Mouse (Mus musculus): ENCODE results near the gene Dmxl2. TPM values are rescaled to one million over a fixed set of nuclear protein-coding genes. Genes with fewer than 3 reads are reported as not detected.
A peak's percentile ranks its signal among the peaks of the same experiment; 100 is the strongest.

Dmxl2 gene
- total and polyA plus RNA-seq, 3 experiments: 6.1 to 238 (median 9.1) TPM

- Histone ChIP-seq H3K4me3 (ENCODE audit: control insufficient read depth in 1 of 2, insufficient read depth in 1 of 2, low read depth in 2 of 2, low read length in 2 of 2) (no peak overlapping the region), H3K79me2 (ENCODE audit: control insufficient read depth, insufficient read depth, low read length, poor library complexity) (no peaks in the 10 kb centered on the region), H3K27ac (ENCODE audit: control insufficient read depth, low read depth, low read length) (no peak overlapping the region), H3K9ac (ENCODE audit: control insufficient read depth, low read depth, low read length, poor library complexity, severe bottlenecking) (no peak overlapping the region), H3K4me1 (ENCODE audit: control insufficient read depth in 1 of 2, insufficient read depth in 2 of 2, low read length in 2 of 2) (no peaks in the 10 kb centered on the region), H3K9me3 (replicated peaks; ENCODE audit: insufficient read depth, low read length) (no peaks in the 10 kb centered on the region), H3K27me3 (ENCODE audit: control insufficient read depth in 1 of 2, insufficient read depth in 2 of 2, low read length in 2 of 2) (no peaks in the 10 kb centered on the region), H3K36me3 (ENCODE audit: control insufficient read depth in 1 of 2, insufficient read depth in 2 of 2, low read length in 2 of 2) (no peaks in the 10 kb centered on the region)
- TF ChIP-seq MAX (IDR thresholded peaks at IDR 0.05; ENCODE audit: low read length) (no peak), ELF1 (IDR thresholded peaks at IDR 0.05; ENCODE audit: low read depth, low read length) (no peak), POLR2A (IDR thresholded peaks at IDR 0.05; ENCODE audit: control insufficient read depth in 1 of 2, insufficient read depth in 1 of 2, low read depth in 1 of 2, low read length in 2 of 2, poor library complexity in 1 of 2) (no peak), ZC3H11A (IDR thresholded peaks at IDR 0.05; ENCODE audit: low read depth, low read length) (no peak), NELFE (IDR thresholded peaks at IDR 0.05; ENCODE audit: low read depth, low read length) (no peak), USF2 (IDR thresholded peaks at IDR 0.05; ENCODE audit: borderline replicate concordance in 1 of 2, insufficient read depth in 1 of 2, low read depth in 1 of 2, low read length in 2 of 2) (no peak), KAT2A (conservative IDR thresholded peaks at IDR 0.05; ENCODE audit: low read depth, low read length) (no peak), TCF12 (IDR thresholded peaks at IDR 0.05; ENCODE audit: low read depth, low read length) (no peak), MXI1 (IDR thresholded peaks at IDR 0.05; ENCODE audit: low read depth, low read length) (no peak), JUND (IDR thresholded peaks at IDR 0.05; ENCODE audit: low read depth, low read length) (no peak), SIN3A (IDR thresholded peaks at IDR 0.05; ENCODE audit: low read length) (no peak), ZMIZ1 (IDR thresholded peaks at IDR 0.05; ENCODE audit: low read depth, low read length) (no peak), SMC3 (IDR thresholded peaks at IDR 0.05; ENCODE audit: low read depth, low read length) (no peak), TBP (IDR thresholded peaks at IDR 0.05; ENCODE audit: low read depth, low read length) (no peak), CHD2 (IDR thresholded peaks at IDR 0.05; ENCODE audit: low read length) (no peak), UBTF (IDR thresholded peaks at IDR 0.05; ENCODE audit: borderline replicate concordance, insufficient read depth, low read depth, low read length) (no peak), MYC (IDR thresholded peaks at IDR 0.05; ENCODE audit: low read depth, low read length) (no peak), RAD21 (IDR thresholded peaks at IDR 0.05; ENCODE audit: low read depth, low read length) (no peak), NRF1 (IDR thresholded peaks at IDR 0.05; ENCODE audit: insufficient read depth, low read depth, low read length, poor library complexity, severe bottlenecking) (no peak)
- no peak for DNase-seq (ENCODE audit: low read depth, low spot score)
Observed at GRCm38 (mm10) chr9:54439015-54439414, 62.4 kb downstream of the Dmxl2 start.

DNA sequence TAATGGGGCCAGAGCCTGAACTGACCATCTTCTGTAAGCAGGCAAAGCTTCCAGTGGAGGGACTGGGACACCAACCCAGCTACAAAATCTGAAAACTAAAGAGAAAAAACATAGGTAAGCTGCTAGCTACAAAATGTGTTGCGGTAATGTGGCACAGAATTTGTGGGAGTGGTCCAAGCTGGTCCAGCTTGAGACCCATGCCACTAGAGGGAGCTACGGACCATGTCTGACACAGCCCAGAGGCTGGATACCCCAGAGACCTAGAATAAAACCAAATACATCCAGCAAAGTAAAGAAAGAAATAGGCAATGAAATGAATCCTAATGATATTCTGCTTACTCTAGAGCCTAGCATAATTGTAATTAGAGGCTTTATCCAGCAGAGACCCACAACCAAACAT lies 63.2 kb downstream of the Dmxl2 start:
- Histone ChIP-seq H3K9ac (ENCODE audit: control insufficient read depth, low read depth, low read length, poor library complexity, severe bottlenecking) (no peak overlapping the region), H3K4me3 (ENCODE audit: control insufficient read depth in 1 of 2, insufficient read depth in 1 of 2, low read depth in 2 of 2, low read length in 2 of 2) (no peak overlapping the region), H3K79me2 (ENCODE audit: control insufficient read depth, insufficient read depth, low read length, poor library complexity) (no peaks in the 10 kb centered on the region), H3K9me3 (replicated peaks; ENCODE audit: insufficient read depth, low read length) (no peaks in the 10 kb centered on the region), H3K27me3 (ENCODE audit: control insufficient read depth in 1 of 2, insufficient read depth in 2 of 2, low read length in 2 of 2) (no peaks in the 10 kb centered on the region), H3K27ac (ENCODE audit: control insufficient read depth, low read depth, low read length) (no peak overlapping the region), H3K4me1 (ENCODE audit: control insufficient read depth in 1 of 2, insufficient read depth in 2 of 2, low read length in 2 of 2) (no peaks in the 10 kb centered on the region), H3K36me3 (ENCODE audit: control insufficient read depth in 1 of 2, insufficient read depth in 2 of 2, low read length in 2 of 2) (no peaks in the 10 kb centered on the region)
- TF ChIP-seq ZC3H11A (IDR thresholded peaks at IDR 0.05; ENCODE audit: low read depth, low read length) (peak; percentile 83), SMC3 (IDR thresholded peaks at IDR 0.05; ENCODE audit: low read depth, low read length) (peak; percentile 87), NELFE (IDR thresholded peaks at IDR 0.05; ENCODE audit: low read depth, low read length) (no peak), CTCF (IDR thresholded peaks at IDR 0.05 in 2 of 3, conservative IDR thresholded peaks at IDR 0.05 in 1 of 3; ENCODE audit: control insufficient read depth in 1 of 3, insufficient read depth in 1 of 3, low read depth in 2 of 3, low read length in 3 of 3, poor library complexity in 1 of 3, severe bottlenecking in 1 of 3) (peak; percentile 76 to 87 (median 84)), RAD21 (IDR thresholded peaks at IDR 0.05; ENCODE audit: low read depth, low read length) (peak; percentile 88), POLR2AphosphoS5 (IDR thresholded peaks at IDR 0.05; ENCODE audit: borderline replicate concordance, low read depth, low read length) (no peak)
- peak; percentile 64 for DNase-seq (ENCODE audit: low read depth, low spot score)

Measured in MEL (cell line).